Mouse (Mus musculus) lung, postnatal 14 days (tissue): Measurements from ENCODE around the gene Slc12a5.

Source experiments
- DNase-seq: peaks from one replicate; pipeline ENCODE4 v3.0.0; 2021

The Slc12a5 gene

GRCm38 (mm10) chr2:164947930-164948329, 12.7 kb upstream of the Slc12a5 start:
- no peak for DNase-seq

GRCm38 (mm10) chr2:164948962-164949361, 11.6 kb upstream of the Slc12a5 start:
- DNase-seq: no peak

GRCm38 (mm10) chr2:164950501-164950900, 10.1 kb upstream of the Slc12a5 start:
- no peak for DNase-seq

GRCm38 (mm10) chr2:164951745-164952144, 8.9 kb upstream of the Slc12a5 start:
- DNase-seq: no peak

- DNase-seq: no peak
These were observed 8.2 kb upstream of the Slc12a5 start for GRCm38 (mm10) chr2:164952448-164952847.

GRCm38 (mm10) chr2:164953224-164953623, 7.4 kb upstream of the Slc12a5 start:
- peak; percentile 86 for DNase-seq

- no peak for DNase-seq
These were observed 4.9 kb upstream of the Slc12a5 start for GRCm38 (mm10) chr2:164955725-164956124.

GRCm38 (mm10) chr2:164956195-164956594, 4.4 kb upstream of the Slc12a5 start:
- DNase-seq: no peak

- DNase-seq: no peak
These were observed 2.9 kb upstream of the Slc12a5 start for GRCm38 (mm10) chr2:164957548-164958315.

- peak; percentile 73 for DNase-seq
These were observed 1.0 kb downstream of the Slc12a5 start for GRCm38 (mm10) chr2:164961506-164962182.

GRCm38 (mm10) chr2:164962183-164962580, 1.6 kb downstream of the Slc12a5 start:
- no peak for DNase-seq

GRCm38 (mm10) chr2:164964242-164964894, 3.8 kb downstream of the Slc12a5 start:
- no peak for DNase-seq

GRCm38 (mm10) chr2:164964981-164965380, 4.4 kb downstream of the Slc12a5 start:
- no peak for DNase-seq

- DNase-seq: peak; percentile 59
These were observed 5.8 kb downstream of the Slc12a5 start for GRCm38 (mm10) chr2:164966381-164966780.

- no peak for DNase-seq
These were observed 6.6 kb downstream of the Slc12a5 start for GRCm38 (mm10) chr2:164967193-164967592.

- DNase-seq: no peak
These were observed 7.3 kb downstream of the Slc12a5 start for GRCm38 (mm10) chr2:164967761-164968440.

GRCm38 (mm10) chr2:164968451-164968851, 7.8 kb downstream of the Slc12a5 start:
- peak; percentile 76 for DNase-seq

GRCm38 (mm10) chr2:164969348-164969781, 8.8 kb downstream of the Slc12a5 start:
- DNase-seq: no peak

- DNase-seq: no peak
These were observed 10.1 kb downstream of the Slc12a5 start for GRCm38 (mm10) chr2:164970631-164971196.

- no peak for DNase-seq
These were observed 12.0 kb downstream of the Slc12a5 start for GRCm38 (mm10) chr2:164972646-164973045.

- no peak for DNase-seq
These were observed 15.0 kb downstream of the Slc12a5 start for GRCm38 (mm10) chr2:164975611-164976010.

GRCm38 (mm10) chr2:164979749-164980148, 19.1 kb downstream of the Slc12a5 start:
- DNase-seq: peak; percentile 78

GRCm38 (mm10) chr2:164985962-164986361, 25.4 kb downstream of the Slc12a5 start:
- no peak for DNase-seq
